Mouse (Mus musculus): ENCODE measurements at regions not wholly inside any gene's neighbourhood (a gene's known extent, or its start where the extent isn't known, plus 50 kb on each side); places are given as distances from the start of the nearest gene placed in this dataset.
"Not testable (repeated sequence)": the region's sequence is repeated elsewhere in the genome, so short reads cannot be mapped to it uniquely, and the experiment has no call there.

GRCm38 (mm10) chr16:86826641-86827040 is 527.3 kb upstream of the N6amt1 start:
- Histone ChIP-seq H3K27me3 (ENCODE audit: control insufficient read depth, insufficient read depth, low read length) (no peaks in the 10 kb centered on the region), H3K9ac (ENCODE audit: low read depth, low read length) (no peak overlapping the region), H3K79me2 (ENCODE audit: control insufficient read depth, insufficient read depth, low read length) (no peaks in the 10 kb centered on the region), H3K4me1 (ENCODE audit: control insufficient read depth, insufficient read depth, low read length) (peaks cover 4% of the 10 kb centered on the region; the same call in 1 of the 2 replicates), H3K36me3 (ENCODE audit: control insufficient read depth, insufficient read depth, low read length) (no peaks in the 10 kb centered on the region), H3K27ac (replicated peaks; ENCODE audit: insufficient read depth, low read depth, low read length) (no peak overlapping the region), H3K4me3 (ENCODE audit: insufficient read depth, low read depth, low read length) (no peak overlapping the region)
- 50% methylated on average over 4 of the region's 4 CpGs for WGBS
- DNase-seq (ENCODE audit: extremely low read depth, low read depth, low spot score): peak; percentile 82
- no peak for TF ChIP-seq CTCF (IDR thresholded peaks at IDR 0.05; ENCODE audit: low read depth, low read length)
- TF ChIP-seq POLR2A (IDR thresholded peaks at IDR 0.05; ENCODE audit: extremely low read depth, insufficient read depth, low read length): no peak

DNA sequence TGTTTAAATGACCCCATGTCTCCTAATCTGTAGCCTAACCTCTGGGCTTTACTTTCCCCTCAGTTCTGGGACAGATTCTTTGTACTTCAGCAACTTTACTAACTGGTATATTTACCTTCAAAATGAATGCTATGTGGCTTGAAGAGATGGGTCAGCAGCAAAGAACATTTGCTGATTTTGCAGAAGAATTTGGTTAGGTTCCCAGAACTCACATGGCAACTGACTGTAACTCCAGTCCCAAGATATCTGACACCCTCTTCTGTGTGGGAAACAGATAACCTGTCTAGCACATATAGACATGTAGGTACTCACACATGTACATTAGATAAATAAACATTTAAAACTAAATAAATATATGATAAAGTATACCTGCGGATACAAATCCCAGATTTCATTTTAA is 530.5 kb upstream of the N6amt1 start:
- Histone ChIP-seq H3K27ac (replicated peaks; ENCODE audit: insufficient read depth, low read depth, low read length) (no peak overlapping the region), H3K4me1 (ENCODE audit: control insufficient read depth, insufficient read depth, low read length) (peaks cover 4% of the 10 kb centered on the region; the same call in 1 of the 2 replicates), H3K79me2 (ENCODE audit: control insufficient read depth, insufficient read depth, low read length) (no peaks in the 10 kb centered on the region), H3K27me3 (ENCODE audit: control insufficient read depth, insufficient read depth, low read length) (no peaks in the 10 kb centered on the region), H3K4me3 (ENCODE audit: insufficient read depth, low read depth, low read length) (no peak overlapping the region), H3K36me3 (ENCODE audit: control insufficient read depth, insufficient read depth, low read length) (no peaks in the 10 kb centered on the region), H3K9ac (ENCODE audit: low read depth, low read length) (no peak overlapping the region)
- TF ChIP-seq CTCF (IDR thresholded peaks at IDR 0.05; ENCODE audit: low read depth, low read length) (no peak), POLR2A (IDR thresholded peaks at IDR 0.05; ENCODE audit: extremely low read depth, insufficient read depth, low read length) (no peak)
- WGBS: 93% methylated on average over 1 of the region's 1 CpGs
- DNase-seq (ENCODE audit: extremely low read depth, low read depth, low spot score): no peak

DNA sequence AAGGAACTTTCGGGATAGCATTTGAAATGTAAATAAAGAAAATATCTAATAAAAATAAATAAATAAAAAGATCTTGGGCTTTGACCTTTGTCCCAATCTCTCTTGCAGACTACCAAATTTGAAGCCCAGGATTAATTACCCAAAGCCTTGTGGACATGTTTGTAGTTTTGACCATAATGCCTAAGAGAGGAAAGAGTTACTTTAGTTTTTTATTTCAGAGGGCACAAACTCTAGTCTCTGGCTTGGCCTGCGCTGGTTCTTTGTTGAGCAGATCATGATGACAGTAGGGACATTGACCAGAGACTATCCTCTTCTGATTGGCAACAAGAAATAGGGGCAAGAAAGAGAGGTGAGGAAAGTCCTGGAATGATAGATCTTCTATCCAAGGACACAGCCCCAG is 532.4 kb upstream of the N6amt1 start:
- TF ChIP-seq POLR2A (IDR thresholded peaks at IDR 0.05; ENCODE audit: extremely low read depth, insufficient read depth, low read length): no peak
- TF ChIP-seq CTCF (IDR thresholded peaks at IDR 0.05; ENCODE audit: low read depth, low read length): no peak
- no peak overlapping the region for H3K4me3 ChIP-seq (ENCODE audit: insufficient read depth, low read depth, low read length)
- H3K36me3 ChIP-seq (ENCODE audit: control insufficient read depth, insufficient read depth, low read length): no peaks in the 10 kb centered on the region
- 79% methylated on average over 2 of the region's 2 CpGs for WGBS
- H3K79me2 ChIP-seq (ENCODE audit: control insufficient read depth, insufficient read depth, low read length): no peaks in the 10 kb centered on the region
- H3K4me1 ChIP-seq (ENCODE audit: control insufficient read depth, insufficient read depth, low read length): peaks cover 5% of the 10 kb centered on the region; the same call in 1 of the 2 replicates
- DNase-seq (ENCODE audit: extremely low read depth, low read depth, low spot score): no peak
- no peaks in the 10 kb centered on the region for H3K27me3 ChIP-seq (ENCODE audit: control insufficient read depth, insufficient read depth, low read length)
- no peak overlapping the region for H3K27ac ChIP-seq (replicated peaks; ENCODE audit: insufficient read depth, low read depth, low read length)
- no peak overlapping the region for H3K9ac ChIP-seq (ENCODE audit: low read depth, low read length)

DNA sequence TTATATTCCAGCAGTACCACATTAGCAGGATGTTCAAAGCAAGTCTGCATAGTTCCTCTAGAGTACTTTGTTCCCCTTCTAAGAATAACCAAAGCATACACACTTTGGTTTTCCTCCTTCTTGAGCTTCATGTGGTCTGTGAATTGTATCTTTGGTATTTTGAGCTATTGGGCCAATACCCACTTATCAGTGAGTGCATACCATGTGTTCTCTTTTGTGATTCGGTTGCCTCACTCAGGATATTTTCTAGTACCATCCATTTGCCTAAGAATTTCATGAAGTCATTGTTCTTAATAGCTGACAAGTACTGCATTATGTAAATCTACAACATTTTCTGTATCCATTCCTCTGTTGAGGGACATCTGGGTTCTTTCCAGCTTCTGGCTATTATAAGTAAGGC is 535.3 kb upstream of the N6amt1 start:
- DNase-seq (ENCODE audit: extremely low read depth, low read depth, low spot score); H3K9ac ChIP-seq (ENCODE audit: low read depth, low read length); H3K36me3 ChIP-seq (ENCODE audit: control insufficient read depth, insufficient read depth, low read length); H3K27me3 ChIP-seq (ENCODE audit: control insufficient read depth, insufficient read depth, low read length); H3K4me3 ChIP-seq (ENCODE audit: insufficient read depth, low read depth, low read length); H3K27ac ChIP-seq (replicated peaks; ENCODE audit: insufficient read depth, low read depth, low read length); H3K4me1 ChIP-seq (ENCODE audit: control insufficient read depth, insufficient read depth, low read length); H3K79me2 ChIP-seq (ENCODE audit: control insufficient read depth, insufficient read depth, low read length): not testable (repeated sequence)
- 88% methylated on average over 1 of the region's 1 CpGs for whole genome bisulfite sequencing

DNA sequence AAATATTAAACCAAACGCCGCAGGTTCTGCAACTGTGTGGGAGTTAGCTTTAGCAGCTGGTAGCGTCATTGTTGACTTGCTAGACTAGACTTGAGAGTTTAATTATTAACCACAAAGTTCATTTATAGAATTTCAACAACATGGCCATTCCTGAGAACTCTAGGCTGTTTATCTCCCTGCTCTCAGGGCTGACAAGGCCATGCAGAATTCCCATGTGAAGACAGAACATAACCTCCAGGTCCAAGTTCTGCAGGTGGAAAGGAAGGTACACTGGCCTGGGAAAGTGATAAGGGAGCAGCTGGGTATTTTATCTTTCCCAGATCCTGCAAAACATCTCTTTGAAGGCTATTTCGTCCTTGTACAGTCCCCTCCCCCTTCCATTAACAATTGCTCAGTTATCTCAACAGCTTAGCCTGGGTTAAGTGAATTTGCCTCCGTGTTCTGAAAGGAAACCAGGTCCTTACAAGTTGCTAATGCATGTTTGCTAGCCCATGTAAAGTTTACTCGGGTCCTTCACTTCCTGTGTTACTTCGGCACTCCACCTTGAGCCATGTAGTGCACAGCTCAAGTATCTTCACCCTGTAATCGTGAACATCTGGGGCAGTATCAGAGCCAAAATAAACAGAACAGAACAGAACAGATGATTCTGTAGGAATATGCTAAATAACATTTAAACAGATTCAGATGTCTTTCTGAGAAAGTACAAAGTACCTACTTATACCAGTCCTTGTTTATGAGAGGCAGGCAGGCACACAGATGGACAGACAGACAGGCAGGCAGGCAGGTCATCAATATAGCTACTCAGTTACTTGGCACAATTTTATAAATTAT is 537.0 kb upstream of the N6amt1 start:
- peak overlapping the region; percentile 95 for H3K27ac ChIP-seq (replicated peaks; ENCODE audit: insufficient read depth, low read depth, low read length)
- no peaks in the 10 kb centered on the region for H3K36me3 ChIP-seq (ENCODE audit: control insufficient read depth, insufficient read depth, low read length)
- TF ChIP-seq CTCF (IDR thresholded peaks at IDR 0.05; ENCODE audit: low read depth, low read length) (no peak), POLR2A (IDR thresholded peaks at IDR 0.05; ENCODE audit: extremely low read depth, insufficient read depth, low read length) (no peak)
- peak; percentile 95 for DNase-seq (ENCODE audit: extremely low read depth, low read depth, low spot score)
- H3K4me3 ChIP-seq (ENCODE audit: insufficient read depth, low read depth, low read length): peak overlapping the region; percentile 58
- H3K9ac ChIP-seq (ENCODE audit: low read depth, low read length): peak overlapping the region; percentile 75
- no peaks in the 10 kb centered on the region for H3K27me3 ChIP-seq (ENCODE audit: control insufficient read depth, insufficient read depth, low read length)
- no peaks in the 10 kb centered on the region for H3K79me2 ChIP-seq (ENCODE audit: control insufficient read depth, insufficient read depth, low read length)
- H3K4me1 ChIP-seq (ENCODE audit: control insufficient read depth, insufficient read depth, low read length): peaks cover 7% of the 10 kb centered on the region; the same call in 1 of the 2 replicates
- WGBS: 15% methylated on average over 8 of the region's 8 CpGs

GRCm38 (mm10) chr16:86816006-86816405 is 538.0 kb upstream of the N6amt1 start:
- H3K4me1 ChIP-seq (ENCODE audit: control insufficient read depth, insufficient read depth, low read length): peaks cover 7% of the 10 kb centered on the region; the same call in 1 of the 2 replicates
- WGBS: 82% methylated on average over 2 of the region's 2 CpGs
- no peak overlapping the region for H3K9ac ChIP-seq (ENCODE audit: low read depth, low read length)
- H3K79me2 ChIP-seq (ENCODE audit: control insufficient read depth, insufficient read depth, low read length): no peaks in the 10 kb centered on the region
- no peaks in the 10 kb centered on the region for H3K27me3 ChIP-seq (ENCODE audit: control insufficient read depth, insufficient read depth, low read length)
- no peak for DNase-seq (ENCODE audit: extremely low read depth, low read depth, low spot score)
- no peaks in the 10 kb centered on the region for H3K36me3 ChIP-seq (ENCODE audit: control insufficient read depth, insufficient read depth, low read length)
- TF ChIP-seq CTCF (IDR thresholded peaks at IDR 0.05; ENCODE audit: low read depth, low read length) (no peak), POLR2A (IDR thresholded peaks at IDR 0.05; ENCODE audit: extremely low read depth, insufficient read depth, low read length) (no peak)
- H3K27ac ChIP-seq (replicated peaks; ENCODE audit: insufficient read depth, low read depth, low read length): no peak overlapping the region
- no peak overlapping the region; the same call in 1 of the 2 replicates for H3K4me3 ChIP-seq (ENCODE audit: insufficient read depth, low read depth, low read length)

Data from liver, adult 2 months (tissue).